13 mouse cellular contexts compared by ENCODE assay signal in genomic region chr6:52205638-52206621, GRCm38 (mm10). TPM values are rescaled to one million over a fixed set of nuclear protein-coding genes. Genes with fewer than 3 reads are reported as not detected.
DNase-seq lines count a peak whose midpoint lies in the region; ATAC-seq and TF ChIP-seq lines count a peak whose summit lies in the region.
"Had no signal": no experiment of that assay in that cellular context is flagged by ENCODE, and none has a peak within 500 bp of the region (broad histone marks: within the 10 kb centered on the region; RNA-seq: fewer than 3 reads in every experiment).

No protein-coding gene starts in this region.

- H3K4me3 ChIP-seq in lung, embryonic 15.5 days = peak overlapping the region; percentile 74
- H3K4me3 ChIP-seq in kidney, postnatal 0 days (replicated peaks; ENCODE audit: low read depth, low read length) = peak overlapping the region; percentile 13; the same call in 1 of the 2 replicates
- peak overlapping the region; percentile 71 for H3K4me3 ChIP-seq in stomach, embryonic 16.5 days (replicated peaks; ENCODE audit: low read length)
- H3K4me3 ChIP-seq: erythroblast, embryonic 14.5 days had no signal

- peak overlapping the region; percentile 51 for H3K27ac ChIP-seq in lung, embryonic 15.5 days
- peak overlapping the region; percentile 74 for H3K27ac ChIP-seq in kidney, postnatal 0 days
- H3K27ac ChIP-seq in stomach, embryonic 16.5 days (ENCODE audit: low read length) = peak overlapping the region; percentile 70

- no peak for ATAC-seq in lung, embryonic 15.5 days (ENCODE audit: borderline replicate concordance, extremely low read depth, low FRiP score, low TSS enrichment)
- ATAC-seq in kidney, postnatal 0 days (replicated peaks; ENCODE audit: low FRiP score, low read depth) = no peak
- ATAC-seq in stomach, embryonic 16.5 days (ENCODE audit: insufficient read depth, low FRiP score) = no peak

- DNase-seq in adrenal gland, postnatal 25 days = peak; percentile 21
- DNase-seq in adrenal gland, adult 8-10 months = no peak
- no peak for DNase-seq in lung, postnatal 10 days
- DNase-seq in kidney, postnatal 0 days (ENCODE audit: low spot score) = no peak
- DNase-seq in cerebellum, postnatal 36 days = no peak
- no peak for DNase-seq in left cerebral cortex, postnatal 25 days (ENCODE audit: low spot score in 2 of 2)
- DNase-seq: right cerebral cortex, postnatal 14 days had no signal

- TF ChIP-seq CTCF in kidney, postnatal 0 days (IDR thresholded peaks at IDR 0.05; ENCODE audit: low read depth) = no peak

- peak overlapping the region; percentile 66 for H3K4me2 ChIP-seq in lung, embryonic 15.5 days
- peak overlapping the region; percentile 89 for H3K4me2 ChIP-seq in kidney, postnatal 0 days (ENCODE audit: low read length)
- peak overlapping the region; percentile 84 for H3K4me2 ChIP-seq in stomach, embryonic 16.5 days (ENCODE audit: low read depth, low read length)

- no peaks in the 10 kb centered on the region; the same call in 1 of the 2 replicates for H3K4me1 ChIP-seq in lung, embryonic 15.5 days
- peaks cover 42% of the 10 kb centered on the region for H3K4me1 ChIP-seq in kidney, postnatal 0 days (replicated peaks; ENCODE audit: insufficient read depth, low read length)
- H3K4me1 ChIP-seq in stomach, embryonic 16.5 days (ENCODE audit: control insufficient read depth, insufficient read depth, low read length) = peaks cover 4% of the 10 kb centered on the region; the same call in 1 of the 2 replicates

- H3K36me3 ChIP-seq in lung, embryonic 15.5 days = no peaks in the 10 kb centered on the region
- 0 out of 2 replicates have a peak, but pooled peaks cover 7% of the 10 kb centered on the region for H3K36me3 ChIP-seq in kidney, postnatal 0 days (ENCODE audit: insufficient read depth, low read length)
- H3K36me3 ChIP-seq in stomach, embryonic 16.5 days (ENCODE audit: control insufficient read depth, insufficient read depth, low read length) = no peaks in the 10 kb centered on the region

- WGBS in lung, embryonic 15.5 days = 16% methylated on average over 55 of the region's 55 CpGs
- WGBS in kidney, postnatal 0 days = 21% methylated on average over 55 of the region's 55 CpGs
- 14% methylated on average over 55 of the region's 55 CpGs for WGBS in stomach, embryonic 16.5 days

- peaks cover 93% of the 10 kb centered on the region for H3K27me3 ChIP-seq in lung, embryonic 15.5 days
- H3K27me3 ChIP-seq in kidney, postnatal 0 days (ENCODE audit: insufficient read depth, low read length) = no peaks in the 10 kb centered on the region
- peaks cover 40% of the 10 kb centered on the region for H3K27me3 ChIP-seq in stomach, embryonic 16.5 days (ENCODE audit: control insufficient read depth, insufficient read depth, low read length)

- H3K9me3 ChIP-seq in lung, embryonic 15.5 days = no peaks in the 10 kb centered on the region
- no peaks in the 10 kb centered on the region for H3K9me3 ChIP-seq in kidney, postnatal 0 days (replicated peaks; ENCODE audit: low read length)
- no peaks in the 10 kb centered on the region for H3K9me3 ChIP-seq in stomach, embryonic 16.5 days (replicated peaks; ENCODE audit: control insufficient read depth, low read length)

- peak overlapping the region; percentile 42 for H3K9ac ChIP-seq in lung, embryonic 15.5 days
- peak overlapping the region; percentile 33 for H3K9ac ChIP-seq in kidney, postnatal 0 days (ENCODE audit: low read depth, low read length)
- peak overlapping the region; percentile 73 for H3K9ac ChIP-seq in stomach, embryonic 16.5 days (ENCODE audit: low read length)

- intact Hi-C loops in left cerebral cortex, postnatal 25 days (cut with DNase I) = no loop called here

RNA-seq across cellular contexts. Expression of gene Hoxa5, which starts 1.5 kb away (rescaled TPM):
- 12.8 and 15.0 TPM in 2 replicates for total RNA-seq in adrenal gland, postnatal 25 days (2021)
- total RNA-seq in adrenal gland, adult 8-10 months (2022) = 10 to 100 TPM; 10.8 to 15.6 (median 13.3) TPM
- polyA plus RNA-seq in lung, embryonic 15.5 days (2015; fragmentation: Nextera tagmentation; extraction: Ambion mirVana) = 48.2 and 48.7 TPM in 2 replicates
- 9.7 and 10.4 TPM in 2 replicates for polyA plus RNA-seq in kidney, postnatal 0 days (2015; fragmentation: Nextera tagmentation; extraction: Ambion mirVana)
- polyA plus RNA-seq in stomach, embryonic 16.5 days (2015; fragmentation: Nextera tagmentation; extraction: Ambion mirVana) = 8.8 and 11.0 TPM in 2 replicates
- total RNA-seq in left cerebral cortex, postnatal 25 days (2021) = not detected
- total RNA-seq: left cerebral cortex, adult 18-20 months had no signal
- polyA plus RNA-seq: erythroblast, embryonic 14.5 days; midbrain, postnatal 0 days had no signal

RNA-seq across cellular contexts. Expression of gene Hoxa6, which starts 2.6 kb away (rescaled TPM):
- total RNA-seq in adrenal gland, postnatal 25 days (2021) = 3.1 and 5.6 TPM in 2 replicates
- 1 to 10 TPM; 3.6 to 9.5 (median 5.2) TPM for total RNA-seq in adrenal gland, adult 8-10 months (2022)
- 2.9 and 3.1 TPM in 2 replicates for polyA plus RNA-seq in lung, embryonic 15.5 days (2015; fragmentation: Nextera tagmentation; extraction: Ambion mirVana)
- 2.8 and 3.0 TPM in 2 replicates for polyA plus RNA-seq in kidney, postnatal 0 days (2015; fragmentation: Nextera tagmentation; extraction: Ambion mirVana)
- polyA plus RNA-seq in stomach, embryonic 16.5 days (2015; fragmentation: Nextera tagmentation; extraction: Ambion mirVana) = 1.3 and 1.4 TPM in 2 replicates
- not detected for total RNA-seq in left cerebral cortex, postnatal 25 days (2021)
- total RNA-seq: left cerebral cortex, adult 18-20 months; midbrain, postnatal 0 days had no signal
- polyA plus RNA-seq: erythroblast, embryonic 14.5 days; midbrain, postnatal 0 days had no signal

RNA-seq across cellular contexts. Expression of gene Hoxa3, which starts 7.2 kb away (rescaled TPM):
- 6.3 and 6.9 TPM in 2 replicates for total RNA-seq in adrenal gland, postnatal 25 days (2021)
- total RNA-seq in adrenal gland, adult 8-10 months (2022) = 1 to 10 TPM; 2.9 to 9.8 (median 6.8) TPM
- polyA plus RNA-seq in lung, embryonic 15.5 days (2015; fragmentation: Nextera tagmentation; extraction: Ambion mirVana) = 7.5 and 9.4 TPM in 2 replicates
- 4.8 and 6.0 TPM in 2 replicates for polyA plus RNA-seq in kidney, postnatal 0 days (2015; fragmentation: Nextera tagmentation; extraction: Ambion mirVana)
- 6.0 and 7.4 TPM in 2 replicates for polyA plus RNA-seq in stomach, embryonic 16.5 days (2015; fragmentation: Nextera tagmentation; extraction: Ambion mirVana)
- total RNA-seq in left cerebral cortex, postnatal 25 days (2021) = not detected
- total RNA-seq: left cerebral cortex, adult 18-20 months had no signal
- polyA plus RNA-seq: erythroblast, embryonic 14.5 days; midbrain, postnatal 0 days had no signal

RNA-seq across cellular contexts. Expression of gene Gm28308, which starts 7.2 kb away (rescaled TPM):
- total RNA-seq in adrenal gland, postnatal 25 days (2021) = 0.88 and 4.9 TPM in 2 replicates
- total RNA-seq in adrenal gland, adult 8-10 months (2022) = 1 to 10 TPM in 2 of 4 experiments, under 1 TPM in 2; 0.49 to 2.8 (median 1.4) TPM
- not detected in 2 replicates for polyA plus RNA-seq in lung, embryonic 15.5 days (2015; fragmentation: Nextera tagmentation; extraction: Ambion mirVana)
- polyA plus RNA-seq in kidney, postnatal 0 days (2015; fragmentation: Nextera tagmentation; extraction: Ambion mirVana) = 0.66 and 2.1 TPM in 2 replicates
- polyA plus RNA-seq in stomach, embryonic 16.5 days (2015; fragmentation: Nextera tagmentation; extraction: Ambion mirVana) = not detected in 2 replicates
- total RNA-seq in left cerebral cortex, postnatal 25 days (2021) = not detected
- total RNA-seq: granulocyte monocyte progenitor cell, adult 5-6 weeks; left cerebral cortex, adult 18-20 months; midbrain, postnatal 0 days had no signal
- polyA plus RNA-seq: erythroblast, embryonic 14.5 days; midbrain, postnatal 0 days had no signal

RNA-seq across cellular contexts. Expression of gene Hoxa4, which starts 14.4 kb away (rescaled TPM):
- total RNA-seq in adrenal gland, postnatal 25 days (2021) = 3.7 and 3.8 TPM in 2 replicates
- total RNA-seq in adrenal gland, adult 8-10 months (2022) = 1 to 10 TPM; 1.9 to 3.3 (median 2.7) TPM
- 4.1 and 4.2 TPM in 2 replicates for polyA plus RNA-seq in lung, embryonic 15.5 days (2015; fragmentation: Nextera tagmentation; extraction: Ambion mirVana)
- polyA plus RNA-seq in kidney, postnatal 0 days (2015; fragmentation: Nextera tagmentation; extraction: Ambion mirVana) = 1.6 and 2.2 TPM in 2 replicates
- polyA plus RNA-seq in stomach, embryonic 16.5 days (2015; fragmentation: Nextera tagmentation; extraction: Ambion mirVana) = 2.5 and 2.8 TPM in 2 replicates
- not detected for total RNA-seq in left cerebral cortex, postnatal 25 days (2021)
- total RNA-seq: left cerebral cortex, adult 18-20 months had no signal
- polyA plus RNA-seq: erythroblast, embryonic 14.5 days; midbrain, postnatal 0 days had no signal

Comparison
In these comparisons a context has a peak if more than half of its experiments do, and no peak if none do; other contexts are left out.
1. H3K4me3 ChIP-seq: peak in every context shown above with its lines; median percentile 74 in lung, embryonic 15.5 days; 71 in stomach, embryonic 16.5 days; 13 in kidney, postnatal 0 days.
2. RNA of gene Hoxa5, which starts 1.5 kb away (total RNA-seq): 10.8 to 15.6 TPM in adrenal gland, adult 8-10 months and 12.8 to 15.0 TPM in adrenal gland, postnatal 25 days; not detected in left cerebral cortex, postnatal 25 days; every median in the first group is over 10 times any median in the second.
3. Peak in every context shown above with its lines, with median percentiles within 50 percentile points of each other: H3K27ac ChIP-seq, H3K4me2 ChIP-seq and H3K9ac ChIP-seq.